Mouse (Mus musculus): Measurements from ENCODE around the gene Mum1. TPM values are rescaled to one million over a fixed set of nuclear protein-coding genes. Genes with fewer than 3 reads are reported as not detected.

Gene Mum1
- polyA plus RNA-seq, 1 experiment from 2014 or later, result 26.1 TPM

DNA sequence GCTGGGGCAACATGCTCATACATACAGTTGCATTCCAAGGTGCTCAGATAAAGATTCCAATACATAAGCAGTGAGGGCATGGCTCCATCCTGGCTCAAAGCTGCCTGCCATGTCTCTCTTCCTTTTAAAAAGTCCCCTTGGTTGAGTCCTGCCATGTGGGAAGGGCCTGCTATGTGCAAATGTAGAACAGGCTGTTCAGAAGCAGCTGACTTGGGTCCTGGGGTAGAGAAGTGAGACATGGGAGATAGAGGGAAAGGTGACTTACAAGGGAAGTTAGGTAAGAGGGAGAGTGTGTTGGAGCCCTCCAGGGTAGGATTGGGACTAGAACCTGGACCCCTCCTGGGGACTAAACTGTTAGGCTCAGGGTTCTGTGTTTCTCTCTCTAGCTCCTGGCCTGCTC lies 25.8 kb downstream of the Mum1 start:
- Histone ChIP-seq H3K27ac (no peak overlapping the region), H3K4me1 (replicated peaks) (peaks cover 52% of the 10 kb centered on the region), H3K9me3 (replicated peaks) (no peaks in the 10 kb centered on the region), H3K4me3 (replicated peaks) (no peak overlapping the region), H3K9ac (no peak overlapping the region), H3K4me2 (no peak overlapping the region), H3K36me3 (peaks cover 53% of the 10 kb centered on the region), H3K27me3 (no peaks in the 10 kb centered on the region)
- ATAC-seq (ENCODE audit: low read depth) (no peak), DNase-seq (no peak)

DNA sequence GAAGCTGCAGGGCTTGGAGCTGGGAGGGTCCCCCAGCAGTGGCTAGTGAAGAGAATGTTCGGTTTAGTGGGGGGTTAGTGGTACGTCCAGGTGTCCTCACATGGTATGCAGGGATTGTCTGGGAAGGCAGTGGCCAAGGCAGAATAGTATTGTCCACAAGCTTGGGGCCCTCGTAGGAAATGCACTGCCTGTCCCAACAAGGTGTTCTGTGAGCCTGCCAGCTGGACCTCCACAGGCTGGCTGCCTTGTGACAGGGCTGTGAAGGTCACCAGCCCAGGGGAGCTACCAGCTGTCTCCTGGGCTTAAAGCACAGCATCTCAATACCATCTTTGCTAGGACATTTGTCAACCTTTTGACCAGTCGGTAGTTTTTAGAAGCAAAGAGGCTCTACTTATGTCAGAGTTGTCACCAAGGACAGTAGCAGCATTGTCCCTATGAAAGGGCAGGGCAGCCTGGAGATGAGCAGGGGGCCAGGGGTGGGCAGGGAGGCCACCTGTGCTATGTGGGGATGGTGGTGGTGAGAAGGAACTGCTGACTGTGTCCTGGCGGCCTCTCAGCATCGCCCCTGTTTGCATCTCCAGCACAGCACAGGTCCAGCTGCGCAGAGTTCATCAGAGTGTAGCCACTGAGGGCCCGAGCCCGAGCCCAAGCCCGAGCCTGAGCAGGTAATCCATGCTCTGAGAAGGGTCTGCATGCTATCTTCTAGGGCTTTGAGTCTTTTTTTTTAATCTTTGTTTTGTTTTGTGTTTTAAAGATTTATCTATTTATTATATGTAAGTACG lies 26.4 kb downstream of the Mum1 start:
- peaks cover 58% of the 10 kb centered on the region for H3K36me3 ChIP-seq
- no peaks in the 10 kb centered on the region for H3K9me3 ChIP-seq (replicated peaks)
- no peak overlapping the region for H3K4me3 ChIP-seq (replicated peaks)
- no peak overlapping the region for H3K9ac ChIP-seq
- H3K27ac ChIP-seq, result no peak overlapping the region
- WGBS (ENCODE audit: insufficient replicate concordance), result 83% methylated on average over 11 of the region's 11 CpGs
- H3K4me1 ChIP-seq (replicated peaks), result peaks cover 51% of the 10 kb centered on the region
- no peak overlapping the region for H3K4me2 ChIP-seq
- no peaks in the 10 kb centered on the region for H3K27me3 ChIP-seq
- no peak for DNase-seq
- ATAC-seq (ENCODE audit: low read depth), result no peak

DNA sequence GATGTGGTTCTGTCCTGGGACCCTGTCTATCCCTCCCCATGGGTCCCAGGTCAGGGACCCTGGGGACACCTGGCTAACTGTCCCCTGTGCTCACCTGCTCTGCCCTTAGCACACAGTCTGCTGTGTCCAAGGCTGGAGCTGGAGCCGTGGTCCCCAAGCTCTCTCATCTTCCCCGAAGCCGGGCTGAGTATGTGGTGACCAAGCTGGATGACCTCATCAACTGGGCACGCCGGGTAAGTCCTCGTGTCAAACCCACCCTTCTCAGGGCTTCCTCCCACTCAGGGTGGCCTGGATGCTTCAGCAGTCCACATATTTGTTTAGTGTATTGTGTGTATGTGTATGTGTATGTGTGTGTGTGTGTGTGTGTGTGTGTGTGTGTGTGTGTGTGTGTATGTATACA lies 27.3 kb downstream of the Mum1 start:
- ATAC-seq (ENCODE audit: low read depth) (no peak), DNase-seq (no peak)
- Histone ChIP-seq H3K4me1 (replicated peaks) (peaks cover 51% of the 10 kb centered on the region), H3K4me2 (no peak overlapping the region), H3K4me3 (replicated peaks) (no peak overlapping the region), H3K9ac (no peak overlapping the region), H3K36me3 (peaks cover 66% of the 10 kb centered on the region), H3K27me3 (no peaks in the 10 kb centered on the region), H3K27ac (no peak overlapping the region), H3K9me3 (replicated peaks) (no peaks in the 10 kb centered on the region)
- 90% methylated on average over 6 of the region's 6 CpGs for WGBS (ENCODE audit: insufficient replicate concordance)

DNA sequence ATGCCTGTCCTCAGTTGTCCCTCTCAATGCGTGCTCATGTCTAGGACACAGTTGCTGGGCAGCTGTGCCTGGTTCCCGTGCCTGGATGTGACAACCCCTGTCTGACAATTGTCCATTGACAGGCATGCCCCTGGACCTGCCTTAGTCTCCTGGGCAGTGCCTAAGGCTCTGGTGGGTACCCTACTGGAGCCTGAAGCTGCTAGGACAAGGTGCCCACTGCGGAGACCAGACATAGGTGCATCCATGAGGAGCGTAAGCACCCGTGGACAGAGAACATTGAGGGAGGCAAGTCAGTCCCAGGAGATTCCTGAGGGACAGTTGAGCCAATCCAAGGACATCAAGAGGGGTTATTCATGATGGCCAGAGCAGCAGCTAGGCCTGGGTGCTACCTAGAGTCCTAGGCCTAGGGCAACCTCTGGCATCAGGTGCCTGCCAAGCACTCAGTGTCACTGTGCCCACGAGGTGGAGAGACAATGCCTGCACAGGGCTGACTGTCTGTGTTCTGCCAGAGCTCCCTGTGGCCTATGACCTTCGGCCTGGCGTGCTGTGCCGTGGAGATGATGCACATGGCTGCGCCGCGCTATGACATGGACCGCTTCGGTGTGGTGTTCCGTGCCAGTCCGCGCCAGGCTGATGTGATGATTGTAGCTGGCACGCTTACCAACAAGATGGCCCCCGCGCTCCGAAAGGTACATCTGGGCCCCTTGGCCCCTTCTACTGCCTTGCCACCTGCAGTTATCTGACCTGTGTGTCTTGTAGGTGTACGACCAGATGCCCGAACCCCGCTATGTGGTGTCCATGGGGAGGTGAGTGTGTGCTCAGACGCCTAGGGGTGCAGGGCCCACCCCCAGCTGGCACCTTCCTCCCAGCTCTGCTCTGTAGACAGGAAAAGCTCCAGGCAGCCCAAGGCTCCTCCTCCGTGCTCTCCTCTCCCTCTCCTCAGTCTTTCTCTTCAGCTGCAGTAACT lies 28.4 kb downstream of the Mum1 start:
- peaks cover 76% of the 10 kb centered on the region for H3K36me3 ChIP-seq
- H3K27me3 ChIP-seq, result no peaks in the 10 kb centered on the region

DNA sequence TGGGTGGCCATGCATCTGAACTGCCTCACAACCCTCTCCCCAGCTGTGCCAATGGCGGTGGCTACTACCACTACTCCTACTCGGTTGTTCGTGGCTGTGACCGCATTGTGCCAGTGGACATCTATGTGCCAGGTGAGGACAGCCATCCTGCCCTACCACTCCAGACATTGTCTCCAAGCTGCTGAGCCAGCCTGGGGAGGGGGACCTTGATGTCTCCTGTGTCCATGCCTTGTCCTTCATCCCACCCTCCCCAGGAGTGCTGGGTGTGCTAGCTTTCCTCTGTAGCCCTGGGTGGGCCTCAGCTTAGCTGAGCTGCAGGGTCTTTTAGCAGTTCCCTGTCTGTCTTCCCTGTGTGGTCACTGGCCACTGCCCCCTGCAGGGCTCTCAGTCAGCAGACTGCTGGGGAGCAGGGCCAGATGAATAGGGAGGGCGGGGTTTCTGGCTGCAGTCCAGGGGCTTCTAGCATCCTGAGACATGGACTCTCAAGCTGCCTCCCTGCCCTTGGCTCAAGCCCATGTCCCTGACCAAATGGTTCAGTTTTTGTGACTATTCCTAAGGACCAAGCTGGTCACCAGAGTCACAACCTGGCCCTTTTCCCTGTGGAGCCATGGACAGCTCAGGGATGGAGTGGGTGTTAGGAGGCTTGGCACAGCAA lies 29.8 kb downstream of the Mum1 start:
- WGBS (ENCODE audit: insufficient replicate concordance), result 89% methylated on average over 5 of the region's 5 CpGs
- DNase-seq, result no peak
- Histone ChIP-seq H3K9ac (no peak overlapping the region), H3K9me3 (replicated peaks) (no peaks in the 10 kb centered on the region), H3K27ac (no peak overlapping the region), H3K4me1 (replicated peaks) (peaks cover 59% of the 10 kb centered on the region), H3K4me3 (replicated peaks) (no peak overlapping the region), H3K36me3 (peaks cover 76% of the 10 kb centered on the region), H3K4me2 (no peak overlapping the region), H3K27me3 (no peaks in the 10 kb centered on the region)
- no peak for ATAC-seq (ENCODE audit: low read depth)

More for the DNA sequence above, 28.4 kb downstream of the Mum1 start:
- H3K4me2 ChIP-seq, result no peak overlapping the region
- no peak overlapping the region for H3K4me3 ChIP-seq (replicated peaks)
- H3K9ac ChIP-seq, result no peak overlapping the region
- H3K9me3 ChIP-seq (replicated peaks), result no peaks in the 10 kb centered on the region
- no peak overlapping the region for H3K27ac ChIP-seq
- no peak for ATAC-seq (ENCODE audit: low read depth)
- DNase-seq, result no peak
- WGBS (ENCODE audit: insufficient replicate concordance), result 87% methylated on average over 26 of the region's 26 CpGs
- peaks cover 60% of the 10 kb centered on the region for H3K4me1 ChIP-seq (replicated peaks)

DNA sequence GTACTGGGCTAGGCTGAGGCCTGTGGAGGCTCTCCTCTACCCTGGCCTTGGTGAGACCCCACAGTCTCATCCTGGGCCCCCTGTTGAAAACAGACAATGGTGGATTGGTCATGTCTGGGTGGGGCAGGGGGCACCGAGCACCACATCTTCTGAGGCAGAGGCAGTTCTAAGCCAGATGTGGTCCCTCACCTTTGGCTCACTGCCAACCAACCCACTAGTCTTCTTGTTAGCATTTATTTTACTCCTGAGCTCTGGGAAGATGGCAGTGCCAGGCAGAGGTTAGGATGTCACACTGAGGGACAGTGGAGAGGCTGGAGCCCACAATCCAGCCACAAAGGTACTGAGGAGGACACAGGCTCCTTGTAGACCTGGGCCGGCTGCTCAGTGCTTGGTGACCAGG lies 31.7 kb downstream of the Mum1 start:
- no peak overlapping the region for H3K9ac ChIP-seq
- H3K4me1 ChIP-seq (replicated peaks), result peaks cover 66% of the 10 kb centered on the region
- WGBS (ENCODE audit: insufficient replicate concordance), result 78% methylated on average over 2 of the region's 2 CpGs
- no peaks in the 10 kb centered on the region for H3K9me3 ChIP-seq (replicated peaks)
- no peak for ATAC-seq (ENCODE audit: low read depth)
- no peaks in the 10 kb centered on the region for H3K27me3 ChIP-seq
- no peak overlapping the region for H3K4me3 ChIP-seq (replicated peaks)
- H3K36me3 ChIP-seq, result peaks cover 64% of the 10 kb centered on the region
- DNase-seq, result no peak
- no peak overlapping the region for H3K4me2 ChIP-seq
- H3K27ac ChIP-seq, result no peak overlapping the region

DNA sequence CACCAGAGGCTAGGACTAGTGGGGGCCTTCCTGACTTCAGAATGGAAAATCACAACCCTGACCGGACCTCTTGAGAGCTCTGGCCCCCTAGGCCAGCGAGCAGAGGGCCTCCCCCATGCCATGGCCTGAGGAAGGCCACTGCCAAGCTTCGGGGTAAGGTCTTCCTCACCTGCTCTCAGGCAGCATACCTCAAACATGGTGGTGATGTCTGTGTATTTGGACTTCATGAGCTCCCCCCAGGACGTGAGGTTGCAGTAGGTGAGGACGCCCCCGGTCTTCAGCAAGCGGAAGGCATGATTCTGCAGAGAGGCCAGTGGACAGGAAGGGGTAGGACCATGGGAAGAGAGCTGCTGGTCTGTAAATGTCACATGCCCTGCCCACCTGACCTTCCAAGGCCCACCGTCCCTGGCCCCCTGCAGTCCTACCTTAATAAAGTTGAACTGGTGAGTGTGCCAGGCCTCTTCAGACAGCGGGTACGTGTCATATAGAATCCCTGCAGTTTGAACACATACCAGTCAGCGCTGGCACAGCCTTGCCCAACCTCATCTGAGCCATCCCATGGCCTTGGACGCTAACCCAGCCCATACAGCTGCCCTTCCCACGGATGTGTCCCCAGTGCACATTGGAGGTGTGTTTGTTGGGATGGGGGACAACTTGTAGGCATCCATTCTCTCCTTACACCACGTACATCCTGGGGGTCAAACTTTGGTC lies 32.7 kb downstream of the Mum1 start:
- H3K27me3 ChIP-seq, result no peaks in the 10 kb centered on the region
- no peaks in the 10 kb centered on the region for H3K9me3 ChIP-seq (replicated peaks)
- H3K4me3 ChIP-seq (replicated peaks), result peak overlapping the region; percentile 60; the same call in 1 of the 2 replicates
- peaks cover 55% of the 10 kb centered on the region for H3K36me3 ChIP-seq
- peak overlapping the region; percentile 36 for H3K27ac ChIP-seq
- DNase-seq, result no peak
- 79% methylated on average over 14 of the region's 14 CpGs for WGBS (ENCODE audit: insufficient replicate concordance)
- H3K4me2 ChIP-seq, result peak overlapping the region; percentile 81
- H3K4me1 ChIP-seq (replicated peaks), result peaks cover 68% of the 10 kb centered on the region
- peak overlapping the region; percentile 75; the same call in 1 of the 2 replicates for H3K9ac ChIP-seq
- ATAC-seq (ENCODE audit: low read depth), result no peak

DNA sequence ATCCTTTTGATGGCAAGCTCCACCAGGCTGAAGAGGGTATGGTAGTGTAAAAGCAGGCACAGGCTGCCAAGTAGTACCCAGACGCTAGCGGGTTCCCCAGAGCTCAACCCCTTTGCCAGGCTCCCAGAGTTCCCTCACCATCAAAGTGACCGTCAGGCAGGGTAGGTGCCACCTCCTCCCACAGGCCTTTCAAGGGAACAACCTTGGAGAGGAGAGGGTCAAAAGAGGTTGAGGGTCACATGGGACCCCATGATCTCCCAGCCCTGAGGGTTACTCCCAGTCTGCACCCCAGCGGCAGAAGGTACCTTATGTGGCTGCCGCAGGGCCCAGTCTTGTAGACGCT lies 33.2 kb downstream of the Mum1 start:
- peak overlapping the region; percentile 81 for H3K4me2 ChIP-seq
- H3K4me3 ChIP-seq (replicated peaks), result peak overlapping the region; percentile 60
- no peaks in the 10 kb centered on the region for H3K27me3 ChIP-seq
- peak overlapping the region; percentile 15; the same call in 1 of the 2 replicates for H3K27ac ChIP-seq
- DNase-seq (no peak), ATAC-seq (ENCODE audit: low read depth) (no peak)
- H3K4me1 ChIP-seq (replicated peaks), result peaks cover 70% of the 10 kb centered on the region
- WGBS (ENCODE audit: insufficient replicate concordance), result 82% methylated on average over 6 of the region's 6 CpGs
- no peaks in the 10 kb centered on the region for H3K9me3 ChIP-seq (replicated peaks)
- H3K9ac ChIP-seq, result peak overlapping the region; percentile 75
- peaks cover 49% of the 10 kb centered on the region for H3K36me3 ChIP-seq

DNA sequence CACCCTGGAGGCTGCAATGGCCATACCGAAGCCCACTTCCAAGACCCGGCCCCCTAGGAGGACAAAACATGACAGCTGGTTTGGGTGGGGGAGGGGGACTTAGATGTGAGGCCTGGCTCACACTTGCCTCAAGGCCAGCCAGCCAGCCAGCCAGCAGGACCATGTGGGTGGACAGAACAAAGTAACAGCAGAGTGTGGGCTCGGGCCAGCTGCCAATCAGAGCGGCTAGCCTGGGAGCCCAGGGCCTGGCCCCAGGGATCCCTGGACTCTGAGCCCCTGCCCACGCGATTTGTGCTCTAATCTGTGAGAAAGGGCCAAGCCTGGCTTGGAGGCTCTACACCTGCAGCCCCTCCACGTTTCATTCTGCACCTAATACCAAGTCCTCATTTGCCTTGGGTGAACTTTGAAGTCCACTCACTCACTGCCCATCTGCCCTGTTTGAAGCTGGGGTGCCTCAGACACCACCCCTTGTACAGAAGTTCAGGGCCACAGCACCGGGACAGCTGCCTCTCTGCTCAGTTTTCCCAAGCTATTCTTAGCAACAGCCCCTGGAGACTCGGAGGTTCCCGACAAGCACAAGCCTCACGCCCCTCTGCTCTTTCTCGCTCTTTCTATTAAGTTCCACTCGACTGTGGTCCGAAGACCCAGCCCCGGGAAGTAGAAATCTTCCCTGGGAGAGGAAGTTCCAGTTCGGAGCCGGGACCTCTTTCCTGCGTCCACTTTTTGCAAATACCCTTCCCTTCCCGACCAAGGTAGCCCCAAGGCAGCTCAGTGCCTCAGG lies 33.8 kb downstream of the Mum1 start:
- no peak for DNase-seq
- Histone ChIP-seq H3K4me3 (replicated peaks) (peak overlapping the region; percentile 60), H3K9ac (peak overlapping the region; percentile 75), H3K4me2 (peak overlapping the region; percentile 81), H3K27me3 (no peaks in the 10 kb centered on the region), H3K4me1 (replicated peaks) (peaks cover 67% of the 10 kb centered on the region), H3K9me3 (replicated peaks) (no peaks in the 10 kb centered on the region), H3K36me3 (peaks cover 43% of the 10 kb centered on the region), H3K27ac (peak overlapping the region; percentile 93)
- 12% methylated on average over 19 of the region's 19 CpGs for WGBS (ENCODE audit: insufficient replicate concordance)
- no peak for ATAC-seq (ENCODE audit: low read depth)
